Mouse (Mus musculus): ENCODE results near the gene 1700125H20Rik.
A peak's percentile ranks its signal among the peaks of the same experiment; 100 is the strongest.

The 1700125H20Rik gene

GRCm38 (mm10) chr11:85184082-85184481 is 13.9 kb downstream of the 1700125H20Rik start:
- peak in 1 of 2 experiments; percentile 12 for DNase-seq (ENCODE audit: low spot score in 2 of 2)

- no peak for DNase-seq (ENCODE audit: low spot score in 2 of 2)
Measured at GRCm38 (mm10) chr11:85184839-85185238, 14.6 kb downstream of the 1700125H20Rik start.

DNA sequence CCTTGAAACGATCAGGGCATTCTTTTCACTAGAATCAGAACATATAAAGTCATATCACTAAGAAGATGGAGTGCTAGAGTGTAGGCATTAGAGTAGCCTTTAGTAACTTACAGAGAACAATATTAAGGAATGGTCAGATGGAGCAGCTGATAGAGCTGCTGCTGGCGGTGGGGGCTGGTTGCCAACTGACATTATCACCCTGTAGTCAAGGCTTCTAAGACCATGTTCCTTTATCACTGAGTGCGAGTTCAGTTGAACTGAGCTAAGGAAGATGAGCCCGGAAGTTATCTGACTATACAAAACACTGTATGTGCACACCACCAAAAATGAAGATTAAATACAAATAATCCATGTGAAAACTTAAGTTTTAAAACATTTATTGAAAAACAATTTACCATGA is 18.9 kb downstream of the 1700125H20Rik start:
- no peak for DNase-seq (ENCODE audit: low spot score in 2 of 2)

GRCm38 (mm10) chr11:85190741-85191140 is 20.5 kb downstream of the 1700125H20Rik start:
- no peak for DNase-seq (ENCODE audit: low spot score in 2 of 2)

- DNase-seq (ENCODE audit: low spot score in 2 of 2) = no peak
Measured at GRCm38 (mm10) chr11:85194206-85194605, 24.0 kb downstream of the 1700125H20Rik start.

- DNase-seq (ENCODE audit: low spot score in 2 of 2) = no peak
Measured at GRCm38 (mm10) chr11:85196046-85196445, 25.8 kb downstream of the 1700125H20Rik start.

GRCm38 (mm10) chr11:85198906-85199305 is 28.7 kb downstream of the 1700125H20Rik start:
- DNase-seq (ENCODE audit: low spot score in 2 of 2) = no peak

DNA sequence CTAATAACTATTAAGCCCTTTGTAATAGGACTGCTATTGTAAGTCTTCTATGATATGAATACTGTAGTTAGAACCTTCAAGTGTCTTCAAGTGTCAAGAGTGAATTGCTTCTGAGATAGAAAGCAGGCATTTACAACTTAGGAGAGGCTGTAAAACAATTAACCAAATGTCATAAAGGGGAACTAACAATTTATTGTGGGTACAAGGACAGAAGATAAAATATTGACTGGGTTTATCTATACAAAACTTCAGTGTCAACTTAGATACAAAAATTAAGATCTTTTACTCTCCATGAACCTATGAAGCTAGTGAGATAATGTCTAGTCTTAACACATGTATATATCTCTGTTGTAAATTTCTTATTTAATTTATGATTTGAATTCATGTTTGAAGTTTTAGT is 36.0 kb downstream of the 1700125H20Rik start:
- no peak for DNase-seq (ENCODE audit: low spot score in 2 of 2)

- no peak for DNase-seq (ENCODE audit: low spot score in 2 of 2)
Measured at GRCm38 (mm10) chr11:85211151-85211550, 40.9 kb downstream of the 1700125H20Rik start.

GRCm38 (mm10) chr11:85213215-85213614 is 43.0 kb downstream of the 1700125H20Rik start:
- DNase-seq (ENCODE audit: low spot score in 2 of 2) = no peak

DNA sequence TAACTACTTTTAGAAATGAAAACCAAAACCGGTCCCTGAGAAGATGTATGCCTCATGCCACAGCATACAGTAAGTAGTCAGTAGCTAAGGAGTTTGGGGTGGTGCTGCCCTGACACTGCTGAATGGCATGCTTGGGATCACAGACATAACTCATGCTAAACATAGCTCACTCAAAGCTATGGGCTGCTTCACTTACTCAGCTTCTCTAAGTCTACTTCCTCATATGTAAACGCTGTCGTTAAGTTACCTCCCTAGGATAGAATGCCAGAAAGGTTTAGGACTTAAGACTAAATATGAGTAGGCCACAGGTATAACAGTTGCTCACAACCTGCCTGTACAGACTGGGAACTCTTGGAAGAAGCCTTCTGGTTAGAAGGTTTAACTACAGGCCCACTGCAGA is 44.5 kb downstream of the 1700125H20Rik start:
- DNase-seq (ENCODE audit: low spot score in 2 of 2) = no peak

- DNase-seq (ENCODE audit: low spot score in 2 of 2) = no peak
Measured at GRCm38 (mm10) chr11:85219014-85219413, 48.8 kb downstream of the 1700125H20Rik start.

GRCm38 (mm10) chr11:85222561-85222960 is 52.4 kb downstream of the 1700125H20Rik start:
- DNase-seq (ENCODE audit: low spot score in 2 of 2) = no peak

- DNase-seq (ENCODE audit: low spot score in 2 of 2) = no peak
Measured at GRCm38 (mm10) chr11:85223248-85223647, 53.0 kb downstream of the 1700125H20Rik start.
